Comparison of ENCODE assay signal across 8 mouse cellular contexts in the genomic region with DNA sequence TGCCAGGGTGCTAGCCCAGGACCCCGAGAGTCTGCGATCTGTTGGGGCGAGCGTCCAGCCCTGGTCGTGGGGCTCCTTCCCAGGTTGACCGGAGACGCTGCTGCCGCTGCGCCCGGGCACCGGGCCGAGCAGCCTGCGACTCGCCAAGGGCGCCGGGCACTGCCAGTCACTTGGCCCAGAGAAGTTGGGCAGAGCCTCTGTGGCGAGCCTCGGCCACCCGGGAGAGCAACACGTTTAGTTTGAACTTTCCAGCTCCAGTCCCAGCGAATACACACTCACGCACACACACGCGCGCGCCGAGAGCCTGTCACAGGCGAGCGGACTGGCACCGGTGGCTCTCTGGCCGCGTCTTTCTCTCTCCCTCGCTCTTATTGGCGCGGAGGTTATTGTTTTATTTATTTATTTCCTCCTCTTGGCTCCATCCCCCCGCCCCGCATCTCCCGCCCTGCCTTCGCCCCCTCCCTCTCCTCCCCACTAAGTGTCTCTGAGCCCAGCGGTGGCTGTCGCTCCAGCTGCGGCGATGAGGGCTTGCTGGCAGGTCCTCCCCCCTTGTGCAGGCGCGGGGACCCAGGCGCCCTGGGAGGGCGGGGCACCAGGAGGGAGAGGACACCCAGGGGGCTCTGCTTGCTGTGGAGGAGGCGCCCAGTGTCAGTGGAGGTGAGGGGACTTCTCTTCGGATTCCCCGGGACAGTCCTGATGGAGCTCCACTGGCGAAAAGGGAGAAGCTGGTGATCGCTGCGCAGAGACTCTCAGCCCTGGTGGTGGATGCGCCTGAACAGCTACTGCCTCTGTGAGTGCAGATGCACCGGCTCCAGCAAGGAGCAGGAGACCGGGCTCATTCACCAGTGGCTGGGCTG.
DNase-seq lines count a peak whose midpoint lies in the region; ATAC-seq and TF ChIP-seq lines count a peak whose summit lies in the region.

No protein-coding gene starts in this region.

- no peaks in the 10 kb centered on the region for H3K4me1 ChIP-seq in lung, postnatal 0 days (ENCODE audit: insufficient read depth, low read depth, low read length)
- H3K4me1 ChIP-seq in heart, embryonic 13.5 days = peaks cover 12% of the 10 kb centered on the region
- H3K4me1 ChIP-seq in midbrain, embryonic 16.5 days (ENCODE audit: control insufficient read depth, insufficient read depth, low read length) = no peaks in the 10 kb centered on the region

- TF ChIP-seq EP300 in lung, postnatal 0 days (IDR thresholded peaks at IDR 0.05) = no peak

- H3K9ac ChIP-seq in lung, postnatal 0 days (replicated peaks; ENCODE audit: low read depth) = no peak overlapping the region
- H3K9ac ChIP-seq in heart, embryonic 13.5 days = peak overlapping the region; percentile 70
- H3K9ac ChIP-seq in midbrain, embryonic 16.5 days (ENCODE audit: low read depth, low read length) = peak overlapping the region; percentile 70

- H3K27ac ChIP-seq in lung, postnatal 0 days (ENCODE audit: low read length) = no peak overlapping the region
- H3K27ac ChIP-seq in heart, embryonic 13.5 days (replicated peaks) = no peak overlapping the region
- H3K27ac ChIP-seq in midbrain, embryonic 16.5 days (ENCODE audit: low read length) = peak overlapping the region; percentile 87

- peaks cover 13% of the 10 kb centered on the region; the same call in 1 of the 2 replicates for H3K27me3 ChIP-seq in lung, postnatal 0 days (replicated peaks; ENCODE audit: insufficient read depth, low read length)
- H3K27me3 ChIP-seq in heart, embryonic 13.5 days (replicated peaks) = peaks cover 27% of the 10 kb centered on the region
- no peaks in the 10 kb centered on the region for H3K27me3 ChIP-seq in midbrain, embryonic 16.5 days (ENCODE audit: control insufficient read depth, insufficient read depth, low read depth, low read length)

- no peak for TF ChIP-seq CTCF in lung, postnatal 0 days (IDR thresholded peaks at IDR 0.05)

- peak overlapping the region; percentile 67 for H3K4me2 ChIP-seq in lung, postnatal 0 days (replicated peaks; ENCODE audit: low read depth, low read length)
- H3K4me2 ChIP-seq in heart, embryonic 13.5 days = peak overlapping the region; percentile 100
- H3K4me2 ChIP-seq in midbrain, embryonic 16.5 days (ENCODE audit: low read length) = peak overlapping the region; percentile 87

- no peak for DNase-seq in lung, postnatal 0 days (ENCODE audit: low spot score)
- no peak for DNase-seq in lung, postnatal 14 days
- peak; percentile 67 for DNase-seq in embryo, embryonic 9.5 days (ENCODE audit: extremely low spot score)
- peak; percentile 19 to 44 for DNase-seq in left cerebral cortex, adult 18-20 months (ENCODE audit: low spot score in 2 of 2)

- peak overlapping the region; percentile 33 for H3K4me3 ChIP-seq in lung, postnatal 0 days (ENCODE audit: low read depth, low read length)
- peak overlapping the region; percentile 66 for H3K4me3 ChIP-seq in heart, embryonic 13.5 days
- H3K4me3 ChIP-seq in midbrain, embryonic 16.5 days (ENCODE audit: low read depth, low read length) = peak overlapping the region; percentile 83

- ATAC-seq in lung, postnatal 0 days = peak; percentile 28; the same call in 1 of the 2 replicates
- no peak for ATAC-seq in heart, embryonic 13.5 days (ENCODE audit: extremely low read depth, insufficient number of reproducible peaks, low FRiP score, low TSS enrichment)
- ATAC-seq in midbrain, embryonic 16.5 days = peak; percentile 92
- ATAC-seq in monocyte, adult 5-6 weeks (replicated peaks; ENCODE audit: insufficient number of reproducible peaks, low FRiP score, low TSS enrichment, poor library complexity, severe bottlenecking) = no peak
- no peak for ATAC-seq in megakaryocyte-erythroid progenitor cell, adult 5-6 weeks (replicated peaks; ENCODE audit: low FRiP score, low TSS enrichment, poor library complexity, severe bottlenecking)

- 2% methylated on average over 47 of the region's 56 CpGs for WGBS in lung, postnatal 0 days
- 1% methylated on average over 54 of the region's 56 CpGs for WGBS in heart, embryonic 13.5 days
- under 1% methylated on average over 49 of the region's 56 CpGs for WGBS in midbrain, embryonic 16.5 days

- no peaks in the 10 kb centered on the region for H3K9me3 ChIP-seq in lung, postnatal 0 days (ENCODE audit: low read length)
- H3K9me3 ChIP-seq in heart, embryonic 13.5 days = no peaks in the 10 kb centered on the region
- H3K9me3 ChIP-seq in midbrain, embryonic 16.5 days (replicated peaks; ENCODE audit: control insufficient read depth, low read length, poor library complexity, severe bottlenecking) = no peaks in the 10 kb centered on the region

- no peaks in the 10 kb centered on the region for H3K36me3 ChIP-seq in lung, postnatal 0 days (ENCODE audit: insufficient read depth, low read length)
- H3K36me3 ChIP-seq in heart, embryonic 13.5 days = no peaks in the 10 kb centered on the region
- no peaks in the 10 kb centered on the region for H3K36me3 ChIP-seq in midbrain, embryonic 16.5 days (ENCODE audit: control insufficient read depth, insufficient read depth, low read length)

Comparison
In these comparisons a context has a peak if more than half of its experiments do, and no peak if none do; other contexts are left out.
1. ATAC-seq: peak in lung, postnatal 0 days (single experiment) and midbrain, embryonic 16.5 days (single experiment); none in heart, embryonic 13.5 days (single experiment), monocyte, adult 5-6 weeks (single experiment) and megakaryocyte-erythroid progenitor cell, adult 5-6 weeks (single experiment).
2. DNase-seq: peak in embryo, embryonic 9.5 days (single experiment) and left cerebral cortex, adult 18-20 months (2 of 2); none in lung, postnatal 0 days (single experiment) and lung, postnatal 14 days (single experiment).
3. H3K4me3 ChIP-seq: peak in every context shown above with its lines; median percentile 83 in midbrain, embryonic 16.5 days; 66 in heart, embryonic 13.5 days; 33 in lung, postnatal 0 days.
4. Peak in every context shown above with its lines, with median percentiles within 50 percentile points of each other: H3K4me2 ChIP-seq.